Mouse (Mus musculus) heart, adult 9 months (tissue): ENCODE measurements around the gene Slc20a1.

Experiments
- DNase-seq, 2 experiments: peaks; one replicate each; pipeline ENCODE4 v3.0.0; 2022; ENCODE audit warnings: low spot score in 2 of 2

Slc20a1 gene

DNA sequence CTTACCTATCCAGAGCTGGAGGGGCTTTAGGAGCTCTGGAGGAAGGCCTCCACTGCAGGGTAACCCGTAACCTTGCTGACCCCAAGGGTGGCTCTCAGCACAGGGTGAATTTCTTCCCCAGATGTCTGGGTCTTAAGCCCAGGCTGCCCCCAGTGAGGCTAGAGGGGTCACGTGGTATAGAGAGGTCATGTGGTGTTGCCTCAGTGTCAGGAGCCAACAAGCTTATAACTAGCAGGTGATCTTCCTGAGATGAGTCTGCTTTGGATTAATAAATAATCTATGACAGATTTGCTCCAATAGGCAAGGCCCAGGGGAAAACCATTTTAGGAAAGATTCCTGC, 55.0 kb downstream of the Slc20a1 start:
- no peak for DNase-seq

DNA sequence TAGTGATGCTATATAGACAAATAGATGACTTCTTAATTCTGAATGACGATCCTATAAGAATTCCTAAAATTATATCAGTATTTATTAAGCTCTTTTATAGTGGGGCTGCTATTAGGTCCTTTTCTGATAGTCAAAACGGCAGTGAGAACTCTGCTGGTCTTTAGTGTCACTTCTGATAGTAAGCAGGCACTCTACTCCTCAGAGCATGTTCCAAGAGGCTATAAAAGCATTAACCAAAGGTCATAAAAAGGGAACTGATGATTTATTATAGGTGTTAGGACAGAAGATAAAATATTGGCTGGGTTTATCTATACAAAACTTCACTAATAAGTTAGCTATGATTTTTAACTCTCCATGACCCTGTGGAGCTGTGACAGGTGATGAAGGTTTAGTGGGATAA, 55.5 kb downstream of the Slc20a1 start:
- DNase-seq = no peak

DNA sequence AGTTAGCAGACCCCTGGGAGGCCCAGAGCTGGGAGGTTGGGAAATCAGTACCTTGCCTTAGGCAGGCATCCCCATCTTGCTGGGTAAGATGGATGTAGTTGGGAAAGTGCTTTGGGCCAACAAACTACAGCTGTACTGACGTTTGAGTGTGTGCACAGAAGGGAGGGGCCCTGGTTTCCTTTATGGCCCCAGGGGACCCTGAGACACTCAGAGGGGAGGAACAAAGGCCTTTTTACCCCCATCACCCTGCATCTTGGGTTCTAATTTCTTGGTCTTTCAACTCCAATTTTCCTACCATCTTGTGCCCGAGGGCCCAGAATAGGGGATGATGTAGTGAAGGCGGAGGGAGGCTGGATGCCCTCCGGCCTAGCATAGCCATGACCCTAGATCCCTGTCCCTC, 57.4 kb downstream of the Slc20a1 start:
- DNase-seq = no peak

DNA sequence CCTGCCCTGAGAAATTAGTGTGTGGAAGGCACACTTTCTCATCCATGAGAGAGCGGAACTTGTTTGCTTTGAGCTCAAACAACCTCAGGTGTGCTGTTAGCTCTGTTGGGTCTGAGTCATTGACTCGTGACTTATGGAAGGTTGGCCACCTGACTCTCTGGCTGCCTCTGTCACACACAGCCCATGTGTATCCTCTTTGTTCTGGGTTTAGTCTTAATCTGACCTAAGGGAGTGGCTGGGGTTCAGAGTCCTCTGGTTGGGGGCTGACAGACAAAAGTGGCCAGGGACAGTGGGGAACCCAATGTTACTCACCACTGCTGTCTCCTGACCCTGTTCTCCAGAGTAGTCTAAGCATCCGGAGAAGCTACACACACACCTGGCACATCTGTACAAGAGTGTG, 59.5 kb downstream of the Slc20a1 start:
- DNase-seq = no peak

DNA sequence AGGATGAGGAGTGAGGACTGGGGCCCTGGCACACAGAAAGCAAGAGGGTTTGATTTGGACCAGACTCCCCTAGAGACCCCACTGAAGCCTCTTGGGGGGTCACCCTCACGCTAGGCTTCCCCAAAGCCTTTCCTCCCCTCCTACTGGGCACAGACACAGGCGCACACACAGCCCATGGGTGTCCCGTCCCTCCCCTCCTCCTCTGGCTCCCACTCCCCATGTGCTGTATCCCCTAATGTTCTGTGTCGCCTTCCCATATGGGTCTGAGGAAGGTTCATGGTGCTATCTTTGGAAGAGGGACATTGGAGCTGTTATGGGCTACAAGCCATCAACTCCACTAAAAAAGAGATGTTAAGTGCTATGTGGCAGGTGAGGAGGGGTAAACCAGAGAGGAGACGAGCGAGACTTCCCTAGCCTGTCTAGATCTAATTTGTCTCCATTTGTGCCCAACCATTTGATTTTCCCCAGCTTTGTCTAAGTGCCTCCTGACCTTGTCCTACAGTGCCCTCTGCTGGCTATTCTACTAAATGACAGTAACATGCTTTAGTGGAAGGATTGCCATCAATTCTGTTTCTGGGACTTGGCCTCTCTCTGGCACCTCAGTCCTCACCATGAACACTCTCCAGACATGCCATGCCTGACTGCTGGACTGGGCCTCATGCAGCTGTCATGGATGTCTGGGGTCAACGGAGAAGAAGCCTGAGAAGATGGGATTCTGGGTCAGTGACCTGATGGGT, 60.1 kb downstream of the Slc20a1 start:
- peak; percentile 43 to 65 for DNase-seq

DNA sequence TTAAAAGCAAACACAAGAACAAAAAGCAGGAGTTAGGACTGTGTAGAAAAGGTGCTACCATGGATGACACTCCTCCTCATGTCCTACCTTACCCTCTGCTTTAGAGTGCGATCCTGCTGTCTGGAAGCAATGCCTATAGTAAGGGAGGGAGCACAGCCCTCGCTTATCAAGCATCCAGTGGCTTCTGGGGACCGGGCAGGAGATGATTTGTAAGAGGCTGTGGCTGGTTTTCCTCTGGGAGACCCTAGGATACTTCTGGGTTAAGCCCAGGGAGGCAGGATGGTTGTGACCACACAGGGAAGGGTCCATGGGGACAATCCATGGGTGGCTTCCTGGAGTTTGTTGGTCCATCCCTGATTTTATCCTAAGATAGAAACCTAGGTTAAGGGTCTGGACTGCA, 62.1 kb downstream of the Slc20a1 start:
- DNase-seq = no peak
